Mouse (Mus musculus) midbrain, embryonic 14.5 days (tissue): ENCODE measurements around the gene Rims1. TPM values are rescaled to one million over a fixed set of nuclear protein-coding genes. Genes with fewer than 3 reads are reported as not detected.

Source experiments
- ATAC-seq: fragments of 200-750 bp; cut with Nextera tagmentation; 2 replicates; pipeline ENCODE4 v1.8.0; 2017; ENCODE audit warnings: moderate number of reproducible peaks, moderate library complexity; ENCODE audit not compliant: low FRiP score, low TSS enrichment
- DNase-seq: peaks from one replicate; pipeline ENCODE4 v3.0.0-alpha.2; 2015
- H3K27ac ChIP-seq: fragments of 300-500 bp; sonication (generic); replicated peaks from 2 replicates; pipeline ENCODE4 v1.5.1; 2014; ENCODE audit warnings: mild to moderate bottlenecking, low read depth, low read length, moderate library complexity
- H3K27me3 ChIP-seq: fragments of 300-500 bp; sonication (generic); 2 replicates; pipeline ENCODE4 v1.6.1; 2014; ENCODE audit warnings: low read length, control low read depth, mixed read lengths; ENCODE audit not compliant: control insufficient read depth, insufficient read depth
- H3K36me3 ChIP-seq: fragments of 300-500 bp; sonication (generic); 2 replicates; pipeline ENCODE4 v1.6.1; 2014; ENCODE audit warnings: low read length, control low read depth; ENCODE audit not compliant: control insufficient read depth, insufficient read depth
- H3K4me1 ChIP-seq: fragments of 300-500 bp; sonication (generic); 2 replicates; pipeline ENCODE4 v1.6.1; 2014; ENCODE audit warnings: mild to moderate bottlenecking, antibody characterized with exemption, low read length, control low read depth; ENCODE audit not compliant: control insufficient read depth, insufficient read depth
- H3K4me2 ChIP-seq: fragments of 300-500 bp; sonication (generic); 2 replicates; pipeline ENCODE4 v1.6.1; 2014; ENCODE audit warnings: mild to moderate bottlenecking, low read length, moderate library complexity
- H3K4me3 ChIP-seq: fragments of 300-500 bp; sonication (generic); replicated peaks from 2 replicates; pipeline ENCODE4 v1.5.1; 2014; ENCODE audit warnings: low read depth, low read length
- H3K9ac ChIP-seq: fragments of 300-500 bp; sonication (generic); replicated peaks from 2 replicates; pipeline ENCODE4 v1.6.1; 2014; ENCODE audit warnings: mild to moderate bottlenecking, low read length, moderate library complexity
- H3K9me3 ChIP-seq: fragments of 300-500 bp; sonication (generic); 2 replicates; pipeline ENCODE4 v1.6.1; 2016; ENCODE audit warnings: low read length, control low read depth, mixed read lengths; ENCODE audit not compliant: control insufficient read depth
- WGBS: fragments of 180-500 bp; shearing (Covaris S2); extraction: QIAGEN DNeasy Blood & Tissue Kit; methylation state at CpG from one replicate; pipeline ENCODE4 v1.1.7; 2014; 5-methylcytosine and 5-hydroxymethylcytosine counted together
- polyA plus RNA-seq: library from polyadenylated mRNA; unstranded; fragments of >200 nt; fragmentation: Nextera tagmentation; extraction: Ambion mirVana; gene quantifications from 2 replicates; pipeline ENCODE4 v1.2.1, GENCODE M21; 2014

The Rims1 gene
- polyA plus RNA-seq, 1 experiment from 2014 or later: 17.1 TPM

DNA sequence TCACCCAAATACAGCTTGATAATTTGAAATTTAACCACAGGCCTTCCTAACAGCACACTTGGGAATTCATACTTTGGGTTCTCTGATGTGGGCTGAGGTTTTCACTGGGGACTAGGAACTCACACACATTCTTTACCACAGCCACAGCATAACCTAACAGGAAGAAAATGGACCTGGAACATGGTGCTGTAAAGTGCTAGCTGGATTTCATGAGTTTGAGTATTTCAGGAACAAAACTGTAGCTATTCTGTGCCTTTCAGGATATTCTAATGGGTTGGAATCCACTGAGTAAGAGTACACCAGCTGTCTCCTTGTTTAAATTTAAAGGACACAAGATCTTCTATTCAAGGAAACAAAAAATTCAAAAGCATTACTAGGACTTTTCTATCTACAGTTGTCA, 149.8 kb downstream of the Rims1 start:
- Histone ChIP-seq H3K9me3 (no peaks in the 10 kb centered on the region), H3K27me3 (no peaks in the 10 kb centered on the region), H3K9ac (no peak overlapping the region), H3K27ac (no peak overlapping the region), H3K4me2 (no peak overlapping the region), H3K4me3 (no peak overlapping the region), H3K36me3 (no peaks in the 10 kb centered on the region), H3K4me1 (no peaks in the 10 kb centered on the region)
- DNase-seq: no peak
- no peak for ATAC-seq

DNA sequence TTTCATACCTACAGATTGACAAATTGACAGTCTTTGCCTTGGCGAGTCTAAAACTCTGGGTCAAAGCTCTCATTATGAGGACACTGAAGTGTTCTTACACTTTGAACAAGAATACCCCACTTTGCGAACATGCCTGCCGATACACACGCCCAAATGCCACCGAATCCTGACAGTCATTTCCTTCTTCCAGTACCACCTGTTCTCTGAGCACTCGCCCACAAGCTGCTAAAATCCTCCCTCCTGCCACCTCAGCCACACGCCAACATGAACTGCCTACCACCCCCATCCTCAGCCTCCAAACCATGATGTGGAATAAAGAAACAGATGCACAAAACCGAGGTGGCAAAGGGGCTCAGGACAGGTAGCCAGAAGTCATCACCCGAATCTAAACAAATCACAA, 150.9 kb downstream of the Rims1 start:
- Histone ChIP-seq H3K4me3 (no peak overlapping the region), H3K27me3 (no peaks in the 10 kb centered on the region), H3K27ac (no peak overlapping the region), H3K36me3 (no peaks in the 10 kb centered on the region), H3K9me3 (no peaks in the 10 kb centered on the region), H3K9ac (no peak overlapping the region), H3K4me1 (no peaks in the 10 kb centered on the region), H3K4me2 (no peak overlapping the region)
- DNase-seq (no peak), ATAC-seq (no peak)
- WGBS: 90% methylated on average over 9 of the region's 9 CpGs

DNA sequence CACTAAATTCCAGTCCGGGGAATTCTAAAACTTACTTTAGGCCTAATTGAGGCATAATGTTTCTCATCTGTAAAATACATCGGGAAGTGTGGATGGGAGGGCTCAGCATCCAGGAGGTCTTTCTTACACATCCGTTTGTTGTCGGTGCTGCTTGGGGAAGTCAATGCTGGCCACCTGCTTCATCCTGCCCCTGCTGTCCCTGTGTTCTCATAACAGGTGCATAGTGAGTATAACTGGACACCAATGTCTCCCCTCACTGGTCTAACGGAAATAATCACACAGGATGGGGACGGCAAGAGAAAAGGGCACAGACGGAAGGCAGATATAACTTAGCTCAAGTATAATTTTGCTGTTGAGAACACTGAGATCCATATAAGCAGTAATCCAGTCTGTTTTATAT, 155.2 kb downstream of the Rims1 start:
- H3K27me3 ChIP-seq: no peaks in the 10 kb centered on the region
- H3K4me1 ChIP-seq: no peaks in the 10 kb centered on the region
- 80% methylated on average over 7 of the region's 7 CpGs for WGBS
- H3K36me3 ChIP-seq: no peaks in the 10 kb centered on the region
- H3K9me3 ChIP-seq: no peaks in the 10 kb centered on the region
- H3K4me2 ChIP-seq: no peak overlapping the region
- DNase-seq (no peak), ATAC-seq (no peak)
- no peak overlapping the region for H3K9ac ChIP-seq
- no peak overlapping the region for H3K4me3 ChIP-seq
- H3K27ac ChIP-seq: no peak overlapping the region

- Histone ChIP-seq H3K36me3 (no peaks in the 10 kb centered on the region), H3K9me3 (no peaks in the 10 kb centered on the region), H3K4me1 (no peaks in the 10 kb centered on the region), H3K27ac (no peak overlapping the region), H3K9ac (no peak overlapping the region), H3K4me3 (no peak overlapping the region), H3K27me3 (no peaks in the 10 kb centered on the region), H3K4me2 (no peak overlapping the region)
- ATAC-seq (peak; percentile 34; the same call in 1 of the 2 replicates), DNase-seq (no peak)
- 82% methylated on average over 1 of the region's 1 CpGs for WGBS
Measured at GRCm38 (mm10) chr1:22649432-22649831, 156.4 kb downstream of the Rims1 start.

DNA sequence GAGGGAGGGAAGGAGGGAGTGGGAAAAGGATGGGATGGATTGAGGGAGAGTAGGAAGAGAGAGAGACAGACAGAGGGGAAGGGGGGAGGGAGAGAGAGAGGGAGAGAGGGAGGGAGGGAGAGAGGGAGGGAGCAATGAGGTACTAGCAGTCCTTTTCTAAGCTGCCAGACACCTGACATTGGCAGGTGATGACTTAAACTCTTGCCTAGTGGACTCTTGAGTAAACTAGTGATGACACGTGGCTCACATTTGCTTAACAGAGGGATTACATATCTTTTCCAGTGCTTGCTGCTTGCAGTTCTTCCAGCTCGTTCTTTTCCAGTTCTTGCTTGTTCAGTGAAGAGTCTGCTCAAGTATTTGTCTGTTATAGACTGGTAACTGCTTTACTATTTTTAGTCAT, 160.5 kb downstream of the Rims1 start:
- Histone ChIP-seq H3K4me3 (no peak overlapping the region), H3K4me1 (no peaks in the 10 kb centered on the region), H3K36me3 (no peaks in the 10 kb centered on the region), H3K27ac (no peak overlapping the region), H3K9me3 (no peaks in the 10 kb centered on the region), H3K4me2 (no peak overlapping the region), H3K9ac (no peak overlapping the region), H3K27me3 (no peaks in the 10 kb centered on the region)
- ATAC-seq (no peak), DNase-seq (no peak)
- 49% methylated on average over 2 of the region's 2 CpGs for WGBS

DNA sequence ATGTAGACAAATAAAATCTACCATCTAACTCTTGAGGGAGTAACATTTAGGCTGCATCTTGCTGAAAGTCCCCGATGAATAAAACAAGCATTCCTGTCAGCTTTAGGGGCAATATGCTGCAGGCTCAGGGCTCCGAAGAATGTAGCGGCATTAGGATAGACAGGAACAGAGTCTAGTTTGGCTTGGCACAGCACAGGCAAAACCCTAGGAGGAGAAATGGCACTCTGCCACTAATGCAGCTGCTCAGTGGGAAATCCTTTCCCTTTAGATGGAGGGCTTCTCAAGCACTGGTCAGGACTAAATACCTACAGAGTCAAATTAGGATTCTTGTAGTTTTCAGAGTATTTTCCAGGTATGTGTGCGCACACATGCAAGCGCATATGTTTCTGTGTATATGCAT, 165.2 kb downstream of the Rims1 start:
- H3K27ac ChIP-seq: no peak overlapping the region
- no peak overlapping the region for H3K4me2 ChIP-seq
- no peaks in the 10 kb centered on the region for H3K27me3 ChIP-seq
- no peaks in the 10 kb centered on the region for H3K36me3 ChIP-seq
- H3K9me3 ChIP-seq: no peaks in the 10 kb centered on the region
- ATAC-seq: no peak
- no peaks in the 10 kb centered on the region for H3K4me1 ChIP-seq
- no peak overlapping the region for H3K4me3 ChIP-seq
- WGBS: 90% methylated on average over 5 of the region's 5 CpGs
- no peak overlapping the region for H3K9ac ChIP-seq
- DNase-seq: peak; percentile 35

GRCm38 (mm10) chr1:22639702-22640101, 166.1 kb downstream of the Rims1 start:
- Histone ChIP-seq H3K27me3 (no peaks in the 10 kb centered on the region), H3K4me3 (no peak overlapping the region), H3K36me3 (no peaks in the 10 kb centered on the region), H3K9ac (no peak overlapping the region), H3K4me1 (no peaks in the 10 kb centered on the region), H3K4me2 (no peak overlapping the region), H3K9me3 (no peaks in the 10 kb centered on the region), H3K27ac (no peak overlapping the region)
- 86% methylated on average over 3 of the region's 3 CpGs for WGBS
- DNase-seq (no peak), ATAC-seq (no peak)

DNA sequence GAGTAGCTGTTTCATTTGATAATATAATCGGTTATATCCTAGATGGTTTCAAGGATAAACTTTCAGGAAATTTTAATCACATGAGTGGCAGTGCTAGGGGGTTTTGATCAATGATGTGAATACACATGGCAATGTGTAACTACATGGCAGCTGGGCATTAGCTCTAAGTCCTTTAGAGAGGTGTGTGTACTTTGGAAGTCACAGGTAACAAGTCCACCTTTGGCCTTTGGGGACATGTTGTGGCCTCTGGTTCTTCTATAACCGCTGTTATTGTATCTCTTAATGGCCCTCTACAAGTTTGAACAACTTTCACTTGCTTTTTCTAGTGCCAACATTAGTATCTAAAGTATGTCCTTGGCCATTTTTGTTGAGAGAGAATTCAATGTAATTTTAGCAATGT, 171.9 kb downstream of the Rims1 start:
- no peak for DNase-seq
- Histone ChIP-seq H3K27ac (no peak overlapping the region), H3K4me1 (no peaks in the 10 kb centered on the region), H3K4me3 (no peak overlapping the region), H3K36me3 (no peaks in the 10 kb centered on the region), H3K27me3 (no peaks in the 10 kb centered on the region), H3K4me2 (no peak overlapping the region), H3K9ac (no peak overlapping the region), H3K9me3 (no peaks in the 10 kb centered on the region)
- WGBS: 94% methylated on average over 2 of the region's 2 CpGs
- no peak for ATAC-seq

GRCm38 (mm10) chr1:22632551-22632950, 173.2 kb downstream of the Rims1 start:
- ATAC-seq: no peak

More at GRCm38 (mm10) chr1:22632551-22632950, 173.2 kb downstream of the Rims1 start:
- no peaks in the 10 kb centered on the region for H3K9me3 ChIP-seq
- no peaks in the 10 kb centered on the region for H3K27me3 ChIP-seq
- 80% methylated on average over 7 of the region's 7 CpGs for WGBS
- no peak overlapping the region for H3K9ac ChIP-seq
- DNase-seq: no peak
- no peak overlapping the region for H3K4me2 ChIP-seq
- no peak overlapping the region for H3K27ac ChIP-seq
- H3K4me3 ChIP-seq: no peak overlapping the region
- H3K4me1 ChIP-seq: no peaks in the 10 kb centered on the region
- no peaks in the 10 kb centered on the region for H3K36me3 ChIP-seq
